Mouse (Mus musculus): ENCODE results near the gene Suv39h2. TPM values are rescaled to one million over a fixed set of nuclear protein-coding genes. Genes with fewer than 3 reads are reported as not detected.

The Suv39h2 gene
- total RNA-seq (2023), result 1 to 10 TPM; 2.0 to 2.7 TPM

DNA sequence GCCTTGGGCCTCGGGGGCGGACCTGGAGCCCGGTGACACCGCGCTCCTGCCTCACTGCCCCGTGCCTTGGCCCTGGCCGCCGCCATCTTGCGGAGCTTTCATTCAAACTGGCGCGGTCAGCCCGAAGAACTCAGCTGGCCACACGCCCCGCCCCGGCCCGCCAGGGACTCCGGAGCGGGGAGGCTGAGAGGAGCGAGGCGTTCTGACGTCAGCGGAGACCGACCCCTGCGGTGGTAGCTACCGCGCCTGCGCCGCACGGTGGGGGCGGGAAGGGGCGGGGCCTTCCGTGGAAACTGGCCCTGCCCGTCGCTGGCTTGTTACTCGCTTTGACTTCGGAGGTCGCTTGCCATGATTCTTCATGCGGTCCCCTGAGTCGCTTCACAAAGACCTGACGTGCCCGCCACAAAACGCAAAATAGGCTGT is at the start of gene Suv39h2:
TSS of gene Suv39h2 (minus strand) at position 171 of the 423 bp plus-strand sequence.

DNA sequence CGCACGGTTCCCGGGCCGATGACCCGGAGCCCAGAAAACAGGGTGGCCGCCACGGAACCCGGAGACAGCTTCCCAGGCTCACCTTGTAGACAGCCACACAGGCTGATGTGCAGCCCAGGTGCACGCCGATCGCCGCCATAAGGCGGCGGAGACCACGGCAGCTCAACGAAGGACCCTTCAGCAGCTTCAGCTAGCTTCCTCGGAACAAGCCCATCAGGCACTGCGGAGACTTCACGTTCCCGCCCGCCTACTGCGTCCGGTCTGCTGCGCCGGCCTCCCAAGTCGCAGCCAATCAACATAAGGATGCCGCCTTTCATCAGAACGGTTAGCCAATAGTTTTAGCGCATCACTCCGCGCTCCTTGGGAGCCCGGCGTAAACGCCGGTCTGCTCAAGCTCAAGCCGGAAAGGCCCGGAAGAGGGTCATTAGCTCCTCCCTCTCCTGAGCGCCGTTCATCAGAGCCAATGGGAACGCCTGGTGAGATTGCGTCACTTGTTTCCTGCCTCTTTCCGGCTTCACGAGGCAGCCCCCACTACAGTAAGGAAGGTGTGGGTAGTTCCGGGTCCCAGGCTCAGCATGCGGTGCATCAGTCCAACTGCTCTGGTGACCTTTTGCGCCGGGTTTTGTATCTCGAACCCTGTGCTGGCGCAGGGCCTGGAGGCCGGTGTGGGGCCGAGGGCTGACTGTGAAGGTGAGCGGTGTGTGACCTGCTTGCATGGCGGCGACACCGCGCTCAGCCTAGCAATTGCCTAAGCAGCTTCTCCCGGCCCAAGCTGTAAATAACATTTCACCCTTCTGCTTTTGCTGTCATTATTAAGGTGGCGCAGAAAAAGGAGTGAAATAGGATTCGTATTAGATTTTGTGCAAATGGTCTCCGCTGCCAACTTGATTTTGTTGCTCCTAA is 38.0 kb upstream of the Suv39h2 start, which contains the start of the genes Gm45902, Hspa14 and Cdnf:
TSS of gene Gm45902 (minus strand) at position 239 of the 903 bp plus-strand sequence.
TSS of gene Hspa14 (minus strand) at position 263 of the 903 bp plus-strand sequence.
TSS of gene Cdnf (plus strand) at position 479 of the 903 bp plus-strand sequence.

DNA sequence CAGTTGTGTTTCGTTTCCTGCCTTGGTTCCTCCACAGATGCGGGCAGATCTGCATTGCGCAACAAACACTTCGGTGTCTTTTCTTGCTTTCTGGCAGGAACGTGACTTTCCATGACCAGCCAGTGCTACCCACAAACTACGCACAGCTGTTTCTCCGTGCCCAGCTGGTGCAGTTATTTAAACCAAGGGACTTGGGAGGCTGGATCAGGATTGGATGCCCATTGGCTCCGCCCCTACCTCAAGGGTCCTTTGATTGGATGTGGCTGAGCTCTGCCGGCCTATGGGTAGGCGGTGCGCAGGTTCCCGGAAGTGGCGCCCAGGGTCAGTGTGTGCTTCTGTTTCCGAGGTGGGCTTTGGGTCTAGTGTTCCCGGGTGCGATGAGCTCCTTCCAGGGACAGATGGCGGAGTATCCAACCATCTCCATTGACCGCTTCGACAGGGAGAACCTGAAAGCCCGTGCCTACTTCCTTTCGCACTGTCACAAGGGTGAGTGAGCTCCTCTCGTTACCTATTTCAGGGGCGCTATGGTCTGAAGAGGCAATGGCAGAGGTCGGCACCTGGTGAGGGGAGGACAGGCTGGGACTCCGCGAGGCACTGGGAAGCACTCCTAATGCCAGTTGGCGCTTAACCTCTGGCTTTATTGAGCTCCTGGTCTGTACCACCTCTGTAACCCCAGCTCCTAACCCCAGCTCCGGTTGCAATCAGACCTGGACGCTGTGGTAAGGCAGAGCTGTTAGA is 50.8 kb downstream of the Suv39h2 start, which contains the start of gene Dclre1c:
TSS of gene Dclre1c (plus strand) at position 291 of the 738 bp plus-strand sequence.

DNA sequence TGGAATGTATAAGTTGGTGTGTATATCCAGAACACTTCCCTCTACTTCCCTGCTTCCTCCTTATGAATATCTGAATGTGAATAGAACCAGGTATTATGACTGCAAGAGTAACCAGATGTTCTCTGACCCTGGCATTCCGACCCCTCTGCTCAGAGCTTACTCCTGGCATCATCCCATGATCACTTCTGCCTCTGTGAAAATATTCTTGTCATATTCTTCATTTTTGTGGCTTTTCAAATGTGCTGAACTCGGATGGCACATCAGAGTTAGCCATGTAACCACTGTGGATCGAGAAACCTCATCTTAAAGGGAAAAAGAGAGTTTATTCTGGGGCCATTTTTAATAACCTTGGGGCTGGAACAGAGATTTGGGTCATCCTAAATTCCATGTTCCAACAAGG is 52.3 kb downstream of the Suv39h2 start, which contains the start of gene Meig1:
TSS of gene Meig1 (minus strand) at position 101 of the 400 bp plus-strand sequence.

Other genes starting within 250 kb of the Suv39h2 start
- gene Nmt2, start 190.8 kb downstream of the Suv39h2 start, total RNA-seq (2023), result 10 to 100 TPM; 33.8 to 39.1 TPM
- gene Rpp38, start 142.4 kb downstream of the Suv39h2 start, total RNA-seq (2023), result 1 to 10 TPM; 4.1 to 5.3 TPM
- gene Acbd7, start 138.9 kb downstream of the Suv39h2 start, total RNA-seq (2023), result not detected
- not detected for gene Olah, start 77.8 kb downstream of the Suv39h2 start, total RNA-seq (2023)
- gene Meig1, start 52.4 kb downstream of the Suv39h2 start, total RNA-seq (2023), result not detected
- 10 to 100 TPM; 26.9 to 27.9 TPM for gene Dclre1c, start 50.9 kb downstream of the Suv39h2 start, total RNA-seq (2023)
- 10 to 100 TPM; 21.0 to 22.9 TPM for gene Gm45902, start 37.8 kb upstream of the Suv39h2 start, total RNA-seq (2023)
- 100 to 1,000 TPM; 104 to 124 TPM for gene Hspa14, start 37.8 kb upstream of the Suv39h2 start, total RNA-seq (2023)
- under 1 TPM; 0.36 to 0.82 TPM for gene Cdnf, start 38.0 kb upstream of the Suv39h2 start, total RNA-seq (2023)
- gene Fam107b, start 95.5 kb upstream of the Suv39h2 start, total RNA-seq (2023), result 100 to 1,000 TPM; 274 to 296 TPM

Measured in T-cell, adult 66 days (primary cell).